Comparison of ENCODE assay signal across 9 mouse cellular contexts in the genomic region with DNA sequence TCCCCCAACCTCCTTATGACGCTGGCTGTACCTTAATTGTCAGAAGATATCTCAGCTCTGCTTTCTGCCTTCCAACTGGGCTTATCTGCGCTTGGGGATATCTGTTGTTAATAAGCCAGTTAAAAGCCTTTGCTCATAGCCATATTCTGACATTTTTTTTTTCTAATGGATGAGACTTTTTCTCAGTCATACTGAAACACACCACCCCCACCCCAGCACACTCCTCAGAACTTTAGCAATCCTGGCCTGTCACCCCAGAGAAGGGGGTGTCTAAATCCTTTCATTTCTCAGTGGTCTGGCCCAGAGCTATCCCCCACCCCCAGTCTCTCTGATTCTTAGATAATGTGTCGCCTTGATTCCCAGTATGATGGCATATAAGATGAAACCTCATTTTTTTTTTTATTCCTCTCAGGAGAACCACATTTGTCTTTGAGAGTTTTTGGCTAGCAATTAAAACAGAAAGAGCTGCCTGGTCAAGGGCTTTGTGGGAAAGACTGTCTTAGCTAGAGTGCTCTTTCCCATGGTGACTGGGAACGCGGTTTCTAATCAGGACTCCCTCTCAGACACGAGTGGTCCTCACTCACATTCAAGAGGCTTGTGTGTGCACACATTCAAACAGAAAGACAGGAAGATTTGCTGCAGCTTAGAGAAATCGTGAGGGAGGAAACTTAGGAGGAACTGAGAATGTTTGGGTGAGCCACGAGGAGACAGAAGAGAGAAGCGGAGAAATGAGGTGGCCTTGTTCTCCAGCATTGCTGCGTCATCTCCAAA.
DNase-seq lines count a peak whose midpoint lies in the region; ATAC-seq and TF ChIP-seq lines count a peak whose summit lies in the region.
"Had no signal": no experiment of that assay in that cellular context is flagged by ENCODE, and none has a peak within 500 bp of the region (broad histone marks: within the 10 kb centered on the region; RNA-seq: fewer than 3 reads in every experiment).

No protein-coding gene starts in this region.

- DNase-seq in kidney, postnatal 0 days (ENCODE audit: low spot score), result no peak
- no peak for DNase-seq in kidney, adult 8-10 months
- no peak for DNase-seq in hindbrain, embryonic 11.5 days (ENCODE audit: low spot score)
- DNase-seq in midbrain, postnatal 0 days (ENCODE audit: low spot score), result peak; percentile 21
- no peak for DNase-seq in right cerebral cortex, adult 18-20 months
- DNase-seq in ovary, postnatal 14 days (ENCODE audit: low spot score), result no peak

- H3K4me3 ChIP-seq in kidney, postnatal 0 days (replicated peaks; ENCODE audit: low read depth, low read length), result no peak overlapping the region
- H3K4me3 ChIP-seq in embryonic facial prominence, embryonic 12.5 days, result no peak overlapping the region
- H3K4me3 ChIP-seq in hindbrain, embryonic 11.5 days (ENCODE audit: low read depth, low read length), result no peak overlapping the region
- H3K4me3 ChIP-seq in midbrain, postnatal 0 days (ENCODE audit: low read depth, low read length), result no peak overlapping the region
- H3K4me3 ChIP-seq: erythroblast, embryonic 14.5 days had no signal

- no peak for TF ChIP-seq CTCF in kidney, postnatal 0 days (IDR thresholded peaks at IDR 0.05; ENCODE audit: low read depth)
- no peak for TF ChIP-seq CTCF in midbrain, postnatal 0 days (IDR thresholded peaks at IDR 0.05)

- H3K4me2 ChIP-seq in kidney, postnatal 0 days (ENCODE audit: low read length), result no peak overlapping the region
- 0 out of 2 replicates have a peak overlapping the region, but pooled peaks have one; percentile 1 for H3K4me2 ChIP-seq in embryonic facial prominence, embryonic 12.5 days (replicated peaks)
- no peak overlapping the region for H3K4me2 ChIP-seq in hindbrain, embryonic 11.5 days (replicated peaks; ENCODE audit: low read depth, low read length)
- H3K4me2 ChIP-seq in midbrain, postnatal 0 days (ENCODE audit: low read depth, low read length, poor library complexity, severe bottlenecking), result no peak overlapping the region

- H3K27me3 ChIP-seq in kidney, postnatal 0 days (ENCODE audit: insufficient read depth, low read length), result no peaks in the 10 kb centered on the region
- H3K27me3 ChIP-seq in embryonic facial prominence, embryonic 12.5 days, result no peaks in the 10 kb centered on the region
- no peaks in the 10 kb centered on the region for H3K27me3 ChIP-seq in hindbrain, embryonic 11.5 days (ENCODE audit: control insufficient read depth, insufficient read depth, low read length)
- H3K27me3 ChIP-seq in midbrain, postnatal 0 days (ENCODE audit: insufficient read depth, low read length), result no peaks in the 10 kb centered on the region

- ATAC-seq in kidney, postnatal 0 days (replicated peaks; ENCODE audit: low FRiP score, low read depth), result no peak
- ATAC-seq in embryonic facial prominence, embryonic 12.5 days (ENCODE audit: insufficient number of reproducible peaks, insufficient read depth, low FRiP score, low TSS enrichment), result no peak
- 0 out of 2 replicates have a peak, but pooled peaks have one; percentile 20 for ATAC-seq in hindbrain, embryonic 11.5 days (ENCODE audit: low FRiP score)
- peak; percentile 36 for ATAC-seq in midbrain, postnatal 0 days (ENCODE audit: low FRiP score)
- ATAC-seq in cerebellum, adult (ENCODE audit: insufficient number of reproducible peaks, low FRiP score, low TSS enrichment), result no peak

- 45% methylated on average over 10 of the region's 10 CpGs for WGBS in kidney, postnatal 0 days
- 36% methylated on average over 10 of the region's 10 CpGs for WGBS in embryonic facial prominence, embryonic 12.5 days
- WGBS in hindbrain, embryonic 11.5 days, result 58% methylated on average over 10 of the region's 10 CpGs
- 38% methylated on average over 10 of the region's 10 CpGs for WGBS in midbrain, postnatal 0 days

- no peak overlapping the region for H3K9ac ChIP-seq in kidney, postnatal 0 days (ENCODE audit: low read depth, low read length)
- no peak overlapping the region for H3K9ac ChIP-seq in embryonic facial prominence, embryonic 12.5 days
- peak overlapping the region; percentile 31; the same call in 1 of the 2 replicates for H3K9ac ChIP-seq in hindbrain, embryonic 11.5 days (ENCODE audit: low read depth, low read length)
- no peak overlapping the region for H3K9ac ChIP-seq in midbrain, postnatal 0 days (replicated peaks; ENCODE audit: low read length, poor library complexity, severe bottlenecking)

- peaks cover 15% of the 10 kb centered on the region for H3K4me1 ChIP-seq in kidney, postnatal 0 days (replicated peaks; ENCODE audit: insufficient read depth, low read length)
- H3K4me1 ChIP-seq in embryonic facial prominence, embryonic 12.5 days, result peaks cover 59% of the 10 kb centered on the region
- H3K4me1 ChIP-seq in hindbrain, embryonic 11.5 days (replicated peaks; ENCODE audit: control insufficient read depth, insufficient read depth, low read length), result peaks cover 15% of the 10 kb centered on the region
- H3K4me1 ChIP-seq in midbrain, postnatal 0 days (ENCODE audit: insufficient read depth, low read length), result peaks cover 10% of the 10 kb centered on the region; the same call in 1 of the 2 replicates

- H3K9me3 ChIP-seq in kidney, postnatal 0 days (replicated peaks; ENCODE audit: low read length), result no peaks in the 10 kb centered on the region
- H3K9me3 ChIP-seq in embryonic facial prominence, embryonic 12.5 days, result no peaks in the 10 kb centered on the region
- no peaks in the 10 kb centered on the region for H3K9me3 ChIP-seq in hindbrain, embryonic 11.5 days (ENCODE audit: control insufficient read depth, low read length)
- no peaks in the 10 kb centered on the region for H3K9me3 ChIP-seq in midbrain, postnatal 0 days (ENCODE audit: low read length)

- H3K27ac ChIP-seq in kidney, postnatal 0 days, result peak overlapping the region; percentile 72
- H3K27ac ChIP-seq in embryonic facial prominence, embryonic 12.5 days, result peak overlapping the region; percentile 92
- peak overlapping the region; percentile 89 for H3K27ac ChIP-seq in hindbrain, embryonic 11.5 days (ENCODE audit: low read depth, low read length)
- peak overlapping the region; percentile 26 for H3K27ac ChIP-seq in midbrain, postnatal 0 days (ENCODE audit: low read depth, low read length)

- no peaks in the 10 kb centered on the region for H3K36me3 ChIP-seq in kidney, postnatal 0 days (ENCODE audit: insufficient read depth, low read length)
- H3K36me3 ChIP-seq in embryonic facial prominence, embryonic 12.5 days, result no peaks in the 10 kb centered on the region
- H3K36me3 ChIP-seq in hindbrain, embryonic 11.5 days (ENCODE audit: control insufficient read depth, insufficient read depth, low read length), result no peaks in the 10 kb centered on the region
- no peaks in the 10 kb centered on the region for H3K36me3 ChIP-seq in midbrain, postnatal 0 days (ENCODE audit: insufficient read depth, low read length)

Comparison
In these comparisons a context has a peak if more than half of its experiments do, and no peak if none do; other contexts are left out.
1. ATAC-seq: peak in hindbrain, embryonic 11.5 days (single experiment) and midbrain, postnatal 0 days (single experiment); none in kidney, postnatal 0 days (single experiment), embryonic facial prominence, embryonic 12.5 days (single experiment) and cerebellum, adult (single experiment).
2. H3K27ac ChIP-seq: peak in every context shown above with its lines; median percentile 92 in embryonic facial prominence, embryonic 12.5 days; 89 in hindbrain, embryonic 11.5 days; 72 in kidney, postnatal 0 days; 26 in midbrain, postnatal 0 days.